Mouse (Mus musculus): ENCODE data around the gene Cd80. TPM values are rescaled to one million over a fixed set of nuclear protein-coding genes. Genes with fewer than 3 reads are reported as not detected.
A peak's percentile ranks its signal among the peaks of the same experiment; 100 is the strongest.
"Not testable (repeated sequence)": the region's sequence is repeated elsewhere in the genome, so short reads cannot be mapped to it uniquely, and the experiment has no call there.

The Cd80 gene
- total and polyA plus RNA-seq, 3 experiments = 3.0 to 77.0 (median 5.3) TPM

- TF ChIP-seq TAL1 (conservative IDR thresholded peaks at IDR 0.05; ENCODE audit: low read depth, low read length) (no peak), GATA2 (IDR thresholded peaks at IDR 0.05; ENCODE audit: borderline replicate concordance, low read depth, low read length) (no peak), GATA1 (IDR thresholded peaks at IDR 0.05; ENCODE audit: borderline replicate concordance, low read length) (no peak), CTCF (IDR thresholded peaks at IDR 0.05; ENCODE audit: low read depth, low read length) (no peak), POLR2AphosphoS5 (IDR thresholded peaks at IDR 0.05; ENCODE audit: insufficient replicate concordance, low read depth, low read length) (no peak)
- peaks cover 91% of the 10 kb centered on the region for H3K36me3 ChIP-seq (replicated peaks)
- H3K4me1 ChIP-seq (ENCODE audit: insufficient read depth, low read depth, low read length) = peaks cover 60% of the 10 kb centered on the region
Observed at GRCm38 (mm10) chr16:38445576-38445975, 9.8 kb upstream of the Cd80 start.

GRCm38 (mm10) chr16:38446141-38446540 lies 9.2 kb upstream of the Cd80 start:
- not testable (repeated sequence) for DNase-seq (ENCODE audit: low spot score); H3K27me3 ChIP-seq (ENCODE audit: insufficient read depth, low read length); ATAC-seq (ENCODE audit: extremely low read depth, insufficient number of reproducible peaks, low FRiP score, poor library complexity, severe bottlenecking); H3K9me3 ChIP-seq (replicated peaks); H3K4me3 ChIP-seq (ENCODE audit: low read depth, low read length)
- H3K4me1 ChIP-seq (ENCODE audit: insufficient read depth, low read depth, low read length) = peaks cover 64% of the 10 kb centered on the region
- H3K36me3 ChIP-seq (replicated peaks) = peaks cover 94% of the 10 kb centered on the region

More at GRCm38 (mm10) chr16:38445576-38445975, 9.8 kb upstream of the Cd80 start:
- ATAC-seq (ENCODE audit: extremely low read depth, insufficient number of reproducible peaks, low FRiP score, poor library complexity, severe bottlenecking) (no peak), DNase-seq (ENCODE audit: low spot score) (no peak)
- Histone ChIP-seq H3K27me3 (ENCODE audit: insufficient read depth, low read length) (no peaks in the 10 kb centered on the region), H3K9me3 (replicated peaks) (no peaks in the 10 kb centered on the region), H3K4me3 (ENCODE audit: low read depth, low read length) (no peak overlapping the region)

- H3K27me3 ChIP-seq (ENCODE audit: insufficient read depth, low read length) = no peaks in the 10 kb centered on the region
- DNase-seq (ENCODE audit: low spot score) (no peak), ATAC-seq (ENCODE audit: extremely low read depth, insufficient number of reproducible peaks, low FRiP score, poor library complexity, severe bottlenecking) (no peak)
- H3K9me3 ChIP-seq (replicated peaks) = no peaks in the 10 kb centered on the region
- H3K36me3 ChIP-seq (replicated peaks) = peaks cover 89% of the 10 kb centered on the region
- peaks cover 72% of the 10 kb centered on the region for H3K4me1 ChIP-seq (ENCODE audit: insufficient read depth, low read depth, low read length)
- TF ChIP-seq POLR2AphosphoS5 (IDR thresholded peaks at IDR 0.05; ENCODE audit: insufficient replicate concordance, low read depth, low read length) (no peak), CTCF (IDR thresholded peaks at IDR 0.05; ENCODE audit: low read depth, low read length) (no peak), GATA1 (IDR thresholded peaks at IDR 0.05; ENCODE audit: borderline replicate concordance, low read length) (no peak), TAL1 (conservative IDR thresholded peaks at IDR 0.05; ENCODE audit: low read depth, low read length) (no peak), GATA2 (IDR thresholded peaks at IDR 0.05; ENCODE audit: borderline replicate concordance, low read depth, low read length) (no peak)
- no peak overlapping the region for H3K4me3 ChIP-seq (ENCODE audit: low read depth, low read length)
Observed at GRCm38 (mm10) chr16:38447366-38447765, 8.0 kb upstream of the Cd80 start.

GRCm38 (mm10) chr16:38448458-38448857 lies 6.9 kb upstream of the Cd80 start:
- peaks cover 68% of the 10 kb centered on the region for H3K4me1 ChIP-seq (ENCODE audit: insufficient read depth, low read depth, low read length)
- H3K27me3 ChIP-seq (ENCODE audit: insufficient read depth, low read length) = no peaks in the 10 kb centered on the region
- no peak for TF ChIP-seq GATA2 (IDR thresholded peaks at IDR 0.05; ENCODE audit: borderline replicate concordance, low read depth, low read length)
- TF ChIP-seq CTCF (IDR thresholded peaks at IDR 0.05; ENCODE audit: low read depth, low read length) = no peak
- TF ChIP-seq POLR2AphosphoS5 (IDR thresholded peaks at IDR 0.05; ENCODE audit: insufficient replicate concordance, low read depth, low read length) = no peak
- no peak for TF ChIP-seq TAL1 (conservative IDR thresholded peaks at IDR 0.05; ENCODE audit: low read depth, low read length)
- TF ChIP-seq GATA1 (IDR thresholded peaks at IDR 0.05; ENCODE audit: borderline replicate concordance, low read length) = no peak
- DNase-seq (ENCODE audit: low spot score) (no peak), ATAC-seq (ENCODE audit: extremely low read depth, insufficient number of reproducible peaks, low FRiP score, poor library complexity, severe bottlenecking) (no peak)
- H3K36me3 ChIP-seq (replicated peaks) = peaks cover 78% of the 10 kb centered on the region
- H3K4me3 ChIP-seq (ENCODE audit: low read depth, low read length) = no peak overlapping the region
- H3K9me3 ChIP-seq (replicated peaks) = no peaks in the 10 kb centered on the region

GRCm38 (mm10) chr16:38450707-38451106 lies 4.7 kb upstream of the Cd80 start:
- Histone ChIP-seq H3K4me3 (ENCODE audit: low read depth, low read length) (no peak overlapping the region; the same call in 1 of the 2 replicates), H3K4me1 (ENCODE audit: insufficient read depth, low read depth, low read length) (peaks cover 73% of the 10 kb centered on the region), H3K36me3 (replicated peaks) (peaks cover 55% of the 10 kb centered on the region), H3K27me3 (ENCODE audit: insufficient read depth, low read length) (no peaks in the 10 kb centered on the region), H3K9me3 (replicated peaks) (no peaks in the 10 kb centered on the region)
- ATAC-seq (ENCODE audit: extremely low read depth, insufficient number of reproducible peaks, low FRiP score, poor library complexity, severe bottlenecking) = no peak
- DNase-seq (ENCODE audit: low spot score) = no peak
- TF ChIP-seq POLR2AphosphoS5 (IDR thresholded peaks at IDR 0.05; ENCODE audit: insufficient replicate concordance, low read depth, low read length) (no peak), CTCF (IDR thresholded peaks at IDR 0.05; ENCODE audit: low read depth, low read length) (no peak), GATA2 (IDR thresholded peaks at IDR 0.05; ENCODE audit: borderline replicate concordance, low read depth, low read length) (no peak), GATA1 (IDR thresholded peaks at IDR 0.05; ENCODE audit: borderline replicate concordance, low read length) (no peak), TAL1 (conservative IDR thresholded peaks at IDR 0.05; ENCODE audit: low read depth, low read length) (no peak)

- Histone ChIP-seq H3K36me3 (replicated peaks) (peaks cover 46% of the 10 kb centered on the region), H3K4me3 (ENCODE audit: low read depth, low read length) (peak overlapping the region; percentile 82), H3K9me3 (replicated peaks) (no peaks in the 10 kb centered on the region), H3K27me3 (ENCODE audit: insufficient read depth, low read length) (no peaks in the 10 kb centered on the region), H3K4me1 (ENCODE audit: insufficient read depth, low read depth, low read length) (peaks cover 81% of the 10 kb centered on the region)
- no peak for ATAC-seq (ENCODE audit: extremely low read depth, insufficient number of reproducible peaks, low FRiP score, poor library complexity, severe bottlenecking)
- no peak for DNase-seq (ENCODE audit: low spot score)
- no peak for TF ChIP-seq CTCF (IDR thresholded peaks at IDR 0.05; ENCODE audit: low read depth, low read length)
- no peak for TF ChIP-seq TAL1 (conservative IDR thresholded peaks at IDR 0.05; ENCODE audit: low read depth, low read length)
- TF ChIP-seq GATA1 (IDR thresholded peaks at IDR 0.05; ENCODE audit: borderline replicate concordance, low read length) = no peak
- no peak for TF ChIP-seq GATA2 (IDR thresholded peaks at IDR 0.05; ENCODE audit: borderline replicate concordance, low read depth, low read length)
- no peak for TF ChIP-seq POLR2AphosphoS5 (IDR thresholded peaks at IDR 0.05; ENCODE audit: insufficient replicate concordance, low read depth, low read length)
Observed at GRCm38 (mm10) chr16:38451421-38452205, 3.7 kb upstream of the Cd80 start.

All from G1E (cell line).